Comparison of ENCODE assay signal across 9 mouse cellular contexts in the genomic region with DNA sequence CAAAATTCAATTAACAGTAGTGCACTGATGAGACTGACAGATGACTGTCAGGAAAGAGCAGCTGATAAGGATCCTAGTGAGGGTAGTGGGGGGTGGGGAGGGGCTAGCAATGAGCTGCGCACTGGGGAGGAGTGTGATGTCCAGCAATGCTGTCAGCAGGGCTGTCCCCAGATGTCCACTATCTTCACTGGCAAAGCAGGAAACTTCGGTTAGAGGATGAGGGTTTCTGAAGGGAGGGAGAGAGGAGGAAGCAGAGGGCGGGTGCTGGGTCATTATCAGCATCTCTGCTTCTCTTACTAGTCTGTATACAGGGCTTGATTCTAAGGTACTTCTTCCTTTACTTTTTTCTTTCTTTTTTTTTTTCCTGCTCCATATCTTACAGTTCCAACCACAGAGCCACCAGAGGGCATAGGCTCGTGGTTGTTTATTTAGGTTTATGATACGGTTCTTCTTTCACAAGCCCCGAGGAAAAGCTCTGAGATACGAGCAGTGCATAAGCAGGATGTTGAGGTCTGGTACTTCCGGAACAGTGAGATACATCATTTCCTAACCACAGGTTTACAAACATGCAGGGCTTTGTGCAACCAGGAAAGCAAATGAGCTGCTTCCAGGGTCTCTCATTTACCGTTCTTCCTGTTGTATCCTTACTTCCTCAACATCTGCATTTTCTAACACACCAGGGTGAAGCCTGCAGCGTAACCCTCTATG. TPM values are rescaled to one million over a fixed set of nuclear protein-coding genes. Genes with fewer than 3 reads are reported as not detected.
DNase-seq lines count a peak whose midpoint lies in the region; ATAC-seq and TF ChIP-seq lines count a peak whose summit lies in the region.
"Had no signal": no experiment of that assay in that cellular context is flagged by ENCODE, and none has a peak within 500 bp of the region (broad histone marks: within the 10 kb centered on the region; RNA-seq: fewer than 3 reads in every experiment).

No protein-coding gene starts in this region.

- peak overlapping the region; percentile 35; the same call in 1 of the 2 replicates for H3K9ac ChIP-seq in heart, adult 2 months (ENCODE audit: low read depth, low read length)
- H3K9ac ChIP-seq in heart, postnatal 0 days (replicated peaks; ENCODE audit: low read depth, low read length): no peak overlapping the region

- H3K79me2 ChIP-seq in heart, adult 2 months (replicated peaks; ENCODE audit: control insufficient read depth, insufficient read depth, low read length): no peaks in the 10 kb centered on the region

- H3K4me1 ChIP-seq in heart, adult 2 months (ENCODE audit: control insufficient read depth, insufficient read depth, low read length): peaks cover 3% of the 10 kb centered on the region
- no peaks in the 10 kb centered on the region for H3K4me1 ChIP-seq in heart, postnatal 0 days (ENCODE audit: control insufficient read depth, insufficient read depth)

- H3K27me3 ChIP-seq in heart, adult 2 months (ENCODE audit: control insufficient read depth, insufficient read depth, low read length): no peaks in the 10 kb centered on the region
- no peaks in the 10 kb centered on the region for H3K27me3 ChIP-seq in heart, postnatal 0 days (ENCODE audit: control insufficient read depth, insufficient read depth, low read length)

- H3K4me2 ChIP-seq in heart, postnatal 0 days (ENCODE audit: low read depth, low read length): peak overlapping the region; percentile 38

- peak overlapping the region; percentile 33; the same call in 1 of the 2 replicates for H3K27ac ChIP-seq in heart, adult 2 months
- H3K27ac ChIP-seq in heart, postnatal 0 days (ENCODE audit: low read depth): peak overlapping the region; percentile 60

- DNase-seq in heart, adult 2 months: no peak
- no peak for DNase-seq in heart, adult 8-10 months (ENCODE audit: low spot score)
- DNase-seq in B cell, adult 2 months: peak; percentile 45 to 57
- DNase-seq in heart, postnatal 0 days (ENCODE audit: low spot score): peak; percentile 32
- DNase-seq in left cerebral cortex, adult 18-20 months (ENCODE audit: low spot score in 2 of 2): no peak
- DNase-seq in gastrocnemius, adult 8-10 months (ENCODE audit: low spot score in 2 of 2): no peak
- no peak for DNase-seq in cerebellum, adult 9-11 months
- DNase-seq: embryo, embryonic 11 days had no signal

- 20% methylated on average over 10 of the region's 10 CpGs for WGBS in heart, adult 2 months
- whole genome bisulfite sequencing in heart, postnatal 0 days: 32% methylated on average over 10 of the region's 10 CpGs

- no peak for TF ChIP-seq POLR2A in heart, adult 2 months (IDR thresholded peaks at IDR 0.05; ENCODE audit: insufficient read depth, low read depth, low read length)

- H3K36me3 ChIP-seq in heart, adult 2 months (ENCODE audit: control insufficient read depth, insufficient read depth, low read length): no peaks in the 10 kb centered on the region; the same call in 1 of the 2 replicates
- H3K36me3 ChIP-seq in heart, postnatal 0 days (replicated peaks; ENCODE audit: control insufficient read depth, insufficient read depth, low read length): no peaks in the 10 kb centered on the region

- H3K9me3 ChIP-seq in heart, postnatal 0 days (replicated peaks; ENCODE audit: control insufficient read depth, low read length): no peaks in the 10 kb centered on the region

- TF ChIP-seq CTCF in heart, adult 2 months (IDR thresholded peaks at IDR 0.05): no peak
- TF ChIP-seq CTCF in heart, postnatal 0 days (IDR thresholded peaks at IDR 0.05; ENCODE audit: low read depth): peak; percentile 9; the same call in 1 of the 2 replicates

- peak; percentile 68 for ATAC-seq in heart, postnatal 0 days (ENCODE audit: insufficient read depth, low read depth)
- ATAC-seq in megakaryocyte progenitor cell, adult 5-6 weeks (replicated peaks; ENCODE audit: poor library complexity): peak; percentile 96

- H3K4me3 ChIP-seq in heart, adult 2 months: no peak overlapping the region
- H3K4me3 ChIP-seq in heart, postnatal 0 days (ENCODE audit: low read depth, low read length): peak overlapping the region; percentile 5; the same call in 1 of the 2 replicates

- intact Hi-C loops in heart, adult 2 months (cut with DNase I): no loop called here

- TF ChIP-seq EP300 in heart, adult 2 months (IDR thresholded peaks at IDR 0.05; ENCODE audit: insufficient read depth, low read depth, low read length): no peak
- TF ChIP-seq EP300 in heart, postnatal 0 days (IDR thresholded peaks at IDR 0.05; ENCODE audit: low read depth): 0 out of 2 replicates have a peak, but pooled peaks have one; percentile 21

RNA-seq across cellular contexts. Expression of gene 4932438A13Rik, which starts 9.0 kb away (rescaled TPM):
- total RNA-seq in heart, adult 2 months (2021): 10 to 100 TPM; 41.9 to 48.8 TPM
- 8.5 and 15.4 TPM in 2 replicates for polyA plus RNA-seq in heart, adult 2 months (2012; rRNA removed)
- total RNA-seq in heart, adult 8-10 months (2022): 10 to 100 TPM; 44.8 to 53.5 (median 46.3) TPM
- total RNA-seq in heart, postnatal 0 days (2014; rRNA removed; ENCODE audit: low replicate concordance): 22.7 and 46.6 TPM in 2 replicates
- polyA plus RNA-seq in heart, postnatal 0 days (2015; fragmentation: Nextera tagmentation; extraction: Ambion mirVana): 18.1 and 22.3 TPM in 2 replicates
- 70.3 and 90.5 TPM in 2 replicates for total RNA-seq in megakaryocyte progenitor cell, adult 5-6 weeks (2015)
- total RNA-seq in megakaryocyte progenitor cell, adult 5-6 weeks (2017): 29.4 and 49.4 TPM in 2 replicates
- 100 to 1,000 TPM; 106 to 108 TPM for total RNA-seq in left cerebral cortex, adult 18-20 months (2021)
- 10 to 100 TPM; 35.3 to 49.7 (median 39.9) TPM for total RNA-seq in gastrocnemius, adult 8-10 months (2022)

Comparison
In these comparisons a context has a peak if more than half of its experiments do, and no peak if none do; other contexts are left out.
1. DNase-seq: peak in B cell, adult 2 months (2 of 2) and heart, postnatal 0 days (single experiment); none in heart, adult 2 months (0 of 2), heart, adult 8-10 months (single experiment), left cerebral cortex, adult 18-20 months (0 of 2), gastrocnemius, adult 8-10 months (0 of 2) and cerebellum, adult 9-11 months (single experiment).